Mouse (Mus musculus) layer of hippocampus, postnatal 36 days (tissue): ENCODE results near the gene Zfp791. TPM values are rescaled to one million over a fixed set of nuclear protein-coding genes. Genes with fewer than 3 reads are reported as not detected.
"Not testable (repeated sequence)": the region's sequence is repeated elsewhere in the genome, so short reads cannot be mapped to it uniquely, and the experiment has no call there.

Source experiments
- DNase-seq, 2 experiments: peaks; one replicate each; pipeline ENCODE4 v3.0.0; 2022
- microRNA-seq, 2 experiments: library from miRNA; unstranded; fragments of <30 nt; microRNA quantifications; one replicate each; pipeline ENCODE4 v1.2.0; 2021
- total RNA-seq, 2 experiments: library from RNA; stranded (reverse); gene quantifications; 2 replicates each; pipeline ENCODE4 v1.2.3; 2021

The Zfp791 gene
- total RNA-seq, 2 experiments from 2014 or later, result 6.8 to 8.0 TPM

- DNase-seq, result not testable (repeated sequence)
Observed at GRCm38 (mm10) chr8:85082169-85082568, 40.7 kb downstream of the Zfp791 start.

GRCm38 (mm10) chr8:85081216-85081555, 41.7 kb downstream of the Zfp791 start, which contains the start of gene Wdr83:
TSS of gene Wdr83 (minus strand) at chr8:85081306.
- no peak for DNase-seq

GRCm38 (mm10) chr8:85080532-85081215, 42.2 kb downstream of the Zfp791 start, which contains the start of gene Wdr83os:
TSS of gene Wdr83os (plus strand) at chr8:85080740.
- DNase-seq, result no peak

GRCm38 (mm10) chr8:85080214-85080531, 42.7 kb downstream of the Zfp791 start:
- no peak for DNase-seq

GRCm38 (mm10) chr8:85076993-85077392, 45.9 kb downstream of the Zfp791 start:
- DNase-seq, result peak; percentile 71 to 72

GRCm38 (mm10) chr8:85076001-85076400, 46.9 kb downstream of the Zfp791 start:
- no peak for DNase-seq

- DNase-seq, result no peak
Observed at GRCm38 (mm10) chr8:85074617-85075016, 48.3 kb downstream of the Zfp791 start.

GRCm38 (mm10) chr8:85074167-85074566, 48.7 kb downstream of the Zfp791 start:
- no peak for DNase-seq

GRCm38 (mm10) chr8:85073041-85073612, 49.8 kb downstream of the Zfp791 start:
- no peak for DNase-seq

GRCm38 (mm10) chr8:85072364-85072929, 50.4 kb downstream of the Zfp791 start:
- no peak for DNase-seq

GRCm38 (mm10) chr8:85071514-85072281, 51.2 kb downstream of the Zfp791 start, which contains the start of gene Dhps:
TSS of gene Dhps (plus strand) at chr8:85071757.
- DNase-seq, result peak; percentile 87 to 90

- DNase-seq, result no peak
Observed at GRCm38 (mm10) chr8:85071041-85071440, 51.9 kb downstream of the Zfp791 start.

- DNase-seq, result no peak
Observed at GRCm38 (mm10) chr8:85067982-85068381, 54.9 kb downstream of the Zfp791 start, which contains the start of gene Gm5741. TSS of gene Gm5741 (minus strand) at chr8:85067982.

- DNase-seq, result no peak
Observed at GRCm38 (mm10) chr8:85067155-85067554, 55.7 kb downstream of the Zfp791 start.

GRCm38 (mm10) chr8:85065213-85065612, 57.7 kb downstream of the Zfp791 start:
- DNase-seq, result no peak

GRCm38 (mm10) chr8:85062603-85063002, 60.3 kb downstream of the Zfp791 start:
- no peak for DNase-seq

GRCm38 (mm10) chr8:85059879-85060616, 62.8 kb downstream of the Zfp791 start, which contains the start of gene Fbxw9:
TSS of gene Fbxw9 (plus strand) at chr8:85060055.
- DNase-seq, result peak; percentile 87 to 88

Small RNA genes within 50 kb of the gene (microRNA-seq; reads per million reads assigned to microRNA genes)
- gene Gm23388 (0 reads per million in 2 experiments), gene Mir7070 (2.1 to 3.3 reads per million in 2 experiments)

Other genes with a start within 250 kb of the Zfp791 start
- 10 to 100 TPM; 39.5 to 46.3 TPM for gene Gcdh, start 229.2 kb downstream of the Zfp791 start, total RNA-seq
- gene Klf1, start 221.2 kb downstream of the Zfp791 start, total RNA-seq, result under 1 TPM in 1 of 2 experiments, not detected in 1; 0.40 TPM
- 1 to 10 TPM; 3.2 to 3.9 TPM for gene Dnase2a, start 214.5 kb downstream of the Zfp791 start, total RNA-seq
- 10 to 100 TPM; 79.5 TPM for gene Mast1, start 185.7 kb downstream of the Zfp791 start, total RNA-seq
- gene Rtbdn, start 176.1 kb downstream of the Zfp791 start, total RNA-seq, result 1 to 10 TPM in 1 of 2 experiments, under 1 TPM in 1; 0.77 to 1.0 TPM
- gene Gm49661, start 153.7 kb downstream of the Zfp791 start, total RNA-seq, result not detected
- gene Prdx2, start 153.5 kb downstream of the Zfp791 start, total RNA-seq, result 100 to 1,000 TPM; 338 to 356 TPM
- gene Rnaseh2a, start 153.3 kb downstream of the Zfp791 start, total RNA-seq, result 10 to 100 TPM; 35.3 to 36.8 TPM
- gene Junb, start 144.4 kb downstream of the Zfp791 start, total RNA-seq, result 10 to 100 TPM; 59.9 to 73.6 TPM
- gene Hook2, start 132.5 kb downstream of the Zfp791 start, total RNA-seq, result 1 to 10 TPM; 7.8 to 9.7 TPM
- not detected for gene Best2, start 108.6 kb downstream of the Zfp791 start, total RNA-seq
- 100 to 1,000 TPM; 120 to 121 TPM for gene Asna1, start 97.8 kb downstream of the Zfp791 start, total RNA-seq
- gene Trir, start 96.3 kb downstream of the Zfp791 start, total RNA-seq, result 100 to 1,000 TPM; 133 to 136 TPM
- 100 to 1,000 TPM; 147 to 149 TPM for gene Tnpo2, start 86.2 kb downstream of the Zfp791 start, total RNA-seq
- 10 to 100 TPM; 22.8 to 24.1 TPM for gene Fbxw9, start 63.0 kb downstream of the Zfp791 start, total RNA-seq
- gene Gm5741, start 55.1 kb downstream of the Zfp791 start, total RNA-seq, result not detected
- 10 to 100 TPM; 52.1 to 60.6 TPM for gene Dhps, start 51.3 kb downstream of the Zfp791 start, total RNA-seq
- 10 to 100 TPM; 55.0 to 65.7 TPM for gene Wdr83os, start 42.4 kb downstream of the Zfp791 start, total RNA-seq
- 10 to 100 TPM; 26.1 to 28.4 TPM for gene Wdr83, start 41.8 kb downstream of the Zfp791 start, total RNA-seq
- gene Man2b1, start 39.8 kb downstream of the Zfp791 start, total RNA-seq, result 10 to 100 TPM; 30.5 to 36.8 TPM
- gene Cks1brt, start 28.8 kb upstream of the Zfp791 start, total RNA-seq, result not detected
- not detected for gene Olfr371, start 102.9 kb upstream of the Zfp791 start, total RNA-seq
- 10 to 100 TPM; 26.6 to 33.2 TPM for gene Orc6, start 176.5 kb upstream of the Zfp791 start, total RNA-seq
- 100 to 1,000 TPM; 129 to 139 TPM for gene Vps35, start 176.7 kb upstream of the Zfp791 start, total RNA-seq